Mouse (Mus musculus): ENCODE results near the gene Exd2.

- no peak for TF ChIP-seq POLR2A (IDR thresholded peaks at IDR 0.05; ENCODE audit: low read depth, low read length)
- TF ChIP-seq CTCF (IDR thresholded peaks at IDR 0.05; ENCODE audit: borderline replicate concordance, insufficient read depth, low read length), result no peak
Measured at GRCm38 (mm10) chr12:80433266-80433665, 29.6 kb upstream of the Exd2 start.
